Mouse (Mus musculus) bone marrow macrophage, adult 2 months (primary cell): ENCODE data around the gene Jdp2.

Experiments
- CTCF ChIP-seq: IDR thresholded peaks from 2 replicates; pipeline ENCODE4 v1.5.1; 2012; ENCODE audit warnings: low read depth, mild to moderate bottlenecking, low read length, moderate library complexity
- POLR2A ChIP-seq: IDR thresholded peaks from 2 replicates; pipeline ENCODE4 v1.6.1; 2012; ENCODE audit warnings: mild to moderate bottlenecking, low read depth, low read length, borderline replicate concordance

DNA sequence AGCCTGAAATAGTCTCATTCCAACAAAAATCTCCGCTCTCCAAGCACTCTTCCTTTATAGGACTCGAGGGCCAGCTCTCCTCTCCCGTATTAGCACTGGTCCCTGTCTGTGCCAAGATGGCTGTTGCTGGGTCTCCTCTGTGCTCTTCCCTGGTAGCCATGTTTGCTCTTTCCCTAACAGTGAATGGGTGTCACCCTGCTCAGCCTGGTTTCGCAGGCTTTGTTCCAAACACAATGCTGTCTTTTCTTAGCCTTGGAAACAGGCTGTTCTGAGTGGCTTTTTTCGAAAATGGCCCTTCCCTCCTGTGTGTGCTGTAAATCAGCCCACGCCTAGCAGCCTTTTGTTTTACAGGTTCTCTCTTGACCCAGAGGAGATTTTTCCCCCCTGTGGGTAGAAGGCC, 22.2 kb downstream of the Jdp2 start:
- TF ChIP-seq POLR2A (no peak), CTCF (no peak)
